Mouse (Mus musculus): ENCODE measurements around the gene Acot7.

The Acot7 gene

GRCm38 (mm10) chr4:152244545-152245522 is 66.9 kb downstream of the Acot7 start:
- no peak for DNase-seq (ENCODE audit: low spot score)

- no peak for DNase-seq (ENCODE audit: low spot score)
These were observed 68.1 kb downstream of the Acot7 start for GRCm38 (mm10) chr4:152246011-152246410.

- DNase-seq (ENCODE audit: low spot score) = no peak
These were observed 69.3 kb downstream of the Acot7 start for GRCm38 (mm10) chr4:152247195-152247594.

DNA sequence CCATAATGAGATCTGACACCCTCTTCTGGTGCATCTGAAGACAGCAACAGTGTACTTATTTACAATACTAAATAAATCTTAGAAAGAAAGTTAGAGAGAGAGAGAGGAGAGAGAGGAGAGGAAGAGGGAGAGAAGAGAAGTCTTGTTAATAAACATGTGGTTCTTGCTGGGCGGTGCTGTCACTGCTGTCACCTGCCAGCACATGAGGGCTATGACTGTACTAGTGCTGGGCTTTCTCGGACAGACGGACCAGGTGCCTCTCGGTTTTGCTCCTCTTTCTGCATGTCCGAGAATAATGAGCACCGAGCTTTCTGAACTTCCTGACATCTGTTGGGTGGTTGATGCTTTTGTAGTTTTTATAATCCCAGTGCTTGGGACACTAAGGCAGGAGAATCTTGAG is 72.7 kb downstream of the Acot7 start:
- no peak for DNase-seq (ENCODE audit: low spot score)

- no peak for DNase-seq (ENCODE audit: low spot score)
These were observed 75.3 kb downstream of the Acot7 start for GRCm38 (mm10) chr4:152253183-152253759.

DNA sequence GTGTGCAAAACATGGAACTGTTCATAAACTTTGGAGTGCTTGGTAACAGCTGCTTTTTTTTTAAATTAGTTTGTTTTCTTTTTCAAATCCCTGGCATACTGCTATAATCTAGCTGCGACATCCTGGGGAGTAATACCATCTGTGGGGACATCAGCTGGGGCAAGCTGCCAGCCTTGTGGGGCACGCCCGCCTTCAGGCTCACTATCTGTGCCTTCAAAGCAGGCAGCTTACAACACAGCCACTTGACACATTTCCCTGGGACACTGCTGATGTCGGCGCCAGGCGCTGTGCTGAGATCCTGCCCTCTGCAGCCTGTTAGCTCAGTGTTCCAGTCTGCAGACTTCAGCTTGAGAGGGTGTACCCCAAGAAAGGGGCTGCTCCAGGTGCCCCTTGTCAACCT is 79.1 kb downstream of the Acot7 start:
- DNase-seq (ENCODE audit: low spot score) = peak; percentile 42

DNA sequence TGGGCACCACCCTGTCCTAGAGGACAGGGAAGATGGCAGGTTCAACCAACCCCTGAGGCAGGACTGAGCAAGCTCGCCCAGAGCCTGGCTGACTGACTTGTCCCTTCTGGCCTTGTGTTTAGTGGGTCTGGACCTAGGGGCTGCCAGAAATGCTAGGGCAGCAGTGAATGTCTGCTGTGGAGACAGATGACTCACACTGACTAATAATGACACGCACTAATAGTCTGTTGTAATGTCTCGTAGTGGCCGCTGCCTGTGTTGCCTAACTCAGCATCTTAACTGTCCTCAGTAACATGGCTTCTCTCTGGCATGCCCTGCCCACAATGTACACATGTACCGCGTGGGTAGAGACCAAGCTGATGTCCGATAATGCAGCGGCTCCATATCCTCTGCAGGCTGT is 82.5 kb downstream of the Acot7 start:
- DNase-seq (ENCODE audit: low spot score) = no peak

DNA sequence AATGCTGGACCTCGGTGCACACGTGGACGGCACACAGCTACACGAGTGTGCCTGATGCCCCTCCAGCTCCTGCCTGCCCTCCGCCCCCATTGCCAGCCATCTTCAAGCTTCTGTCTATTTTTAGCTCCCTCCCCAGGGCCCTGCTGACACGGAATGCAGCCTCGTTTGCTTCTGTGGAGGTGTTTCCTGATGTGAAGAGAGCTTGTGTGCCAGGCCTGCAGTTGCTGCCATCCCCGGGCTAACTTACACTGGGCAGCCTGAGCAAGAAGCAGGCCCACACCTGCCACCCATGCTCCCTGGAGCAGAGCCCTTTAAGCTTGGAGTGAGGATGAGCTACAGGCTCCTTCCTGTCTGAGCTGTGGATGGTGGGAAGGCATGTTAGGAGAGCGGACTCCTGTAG is 84.3 kb downstream of the Acot7 start:
- DNase-seq (ENCODE audit: low spot score) = no peak

GRCm38 (mm10) chr4:152263089-152263488 is 85.2 kb downstream of the Acot7 start:
- DNase-seq (ENCODE audit: low spot score) = peak; percentile 48

DNA sequence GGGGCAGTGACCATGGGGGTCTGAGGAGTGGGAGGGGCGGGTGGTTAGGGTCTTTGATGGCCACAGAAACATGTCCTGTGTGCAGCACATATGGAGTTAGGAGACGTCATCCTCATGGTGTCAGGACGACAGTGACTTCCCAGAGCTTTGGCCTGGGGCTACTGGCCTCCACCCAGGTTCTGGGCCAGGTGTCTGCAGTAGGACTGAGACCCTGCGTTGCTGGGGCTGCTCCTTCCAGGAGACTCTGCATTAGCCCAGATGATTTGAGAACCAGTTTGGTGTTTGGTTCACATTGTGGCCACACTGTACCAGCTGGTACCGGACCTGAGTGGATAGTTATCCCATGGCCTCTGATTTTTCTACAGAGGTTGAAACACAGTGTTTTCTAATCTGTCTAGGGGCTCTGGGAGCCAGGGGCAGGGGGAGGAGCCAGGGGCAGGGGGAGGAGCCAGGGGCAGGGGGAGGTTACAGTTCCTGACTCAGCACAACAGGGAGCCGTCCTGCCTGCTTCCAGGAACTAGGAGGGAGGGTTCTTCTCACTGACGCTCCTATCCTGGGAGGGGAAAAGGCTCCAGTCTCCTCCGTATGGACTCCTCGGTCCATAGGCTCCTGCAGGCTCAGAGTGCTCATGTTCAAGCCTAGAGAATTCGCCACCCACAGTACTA is 85.7 kb downstream of the Acot7 start:
- DNase-seq (ENCODE audit: low spot score) = peak; percentile 59

DNA sequence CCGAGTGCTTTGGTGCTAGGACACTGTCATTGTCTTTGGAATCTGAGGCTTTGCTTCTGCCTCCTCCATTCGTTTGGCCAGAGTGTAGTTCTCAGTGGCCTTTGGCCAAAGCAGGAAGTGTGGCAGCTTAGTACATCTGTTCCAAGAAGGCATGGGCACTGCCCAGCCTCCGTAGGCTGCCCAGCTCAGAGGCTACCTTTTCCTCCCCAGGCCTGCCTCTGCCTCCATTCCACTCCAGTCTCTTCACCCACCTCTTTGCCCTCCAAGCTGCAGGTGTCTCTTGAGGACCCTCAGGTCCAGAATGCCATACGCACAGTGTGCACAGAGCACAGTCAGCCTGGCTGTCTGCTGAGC is 86.2 kb downstream of the Acot7 start:
- no peak for DNase-seq (ENCODE audit: low spot score)

- peak; percentile 30 for DNase-seq (ENCODE audit: low spot score)
These were observed 87.1 kb downstream of the Acot7 start for GRCm38 (mm10) chr4:152264867-152265568.

DNA sequence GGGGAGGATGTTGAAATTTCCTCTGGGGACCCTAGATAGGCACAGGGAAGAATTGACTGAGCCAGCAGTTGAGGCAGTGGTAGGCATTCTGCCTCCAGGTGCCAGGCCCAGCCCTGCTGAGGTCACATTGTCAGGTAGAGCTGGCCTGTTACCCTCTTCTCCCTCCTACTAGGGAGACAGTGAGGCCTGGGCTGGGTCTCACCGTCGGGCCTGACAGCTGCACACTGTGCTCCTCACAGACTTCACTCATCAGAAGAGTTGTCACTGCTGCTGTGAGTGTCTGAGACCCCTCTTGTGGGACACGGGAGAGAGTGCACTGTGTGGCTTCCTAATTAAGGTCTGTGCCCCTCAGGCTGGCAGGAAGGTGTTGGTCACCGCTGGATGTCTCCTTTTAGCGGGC is 87.9 kb downstream of the Acot7 start:
- no peak for DNase-seq (ENCODE audit: low spot score)

DNA sequence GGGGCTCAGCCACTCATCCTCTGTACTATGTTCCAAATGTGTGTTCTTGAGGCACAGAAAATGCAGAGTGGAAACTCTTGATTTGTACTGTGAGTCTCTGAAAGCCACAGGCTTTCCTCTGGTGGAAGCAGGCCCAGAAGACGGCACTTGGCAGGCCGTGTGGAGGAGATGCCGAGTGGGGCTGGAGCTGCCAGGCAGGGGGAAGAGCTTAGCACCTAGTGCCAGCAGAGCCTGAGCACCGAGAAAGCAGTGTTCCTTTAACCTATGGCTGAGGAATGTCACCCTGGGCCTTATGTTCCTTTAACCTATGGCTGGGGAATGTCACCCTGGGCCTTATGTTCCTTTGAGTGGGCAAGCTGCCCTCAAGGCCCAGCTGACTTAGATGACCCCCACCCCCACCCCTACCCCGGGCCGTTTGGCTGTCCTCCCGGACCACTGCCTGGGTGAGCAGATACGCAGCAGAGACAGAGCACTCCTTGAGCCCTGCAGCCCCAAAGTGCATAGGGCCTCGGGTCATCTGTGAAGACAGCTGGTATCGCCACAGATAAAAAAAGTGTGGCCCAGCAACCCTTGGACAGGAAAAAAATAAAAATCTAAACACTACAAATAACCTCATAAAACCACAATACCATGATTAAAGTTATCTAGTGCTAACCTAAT is 88.4 kb downstream of the Acot7 start:
- DNase-seq (ENCODE audit: low spot score) = no peak

DNA sequence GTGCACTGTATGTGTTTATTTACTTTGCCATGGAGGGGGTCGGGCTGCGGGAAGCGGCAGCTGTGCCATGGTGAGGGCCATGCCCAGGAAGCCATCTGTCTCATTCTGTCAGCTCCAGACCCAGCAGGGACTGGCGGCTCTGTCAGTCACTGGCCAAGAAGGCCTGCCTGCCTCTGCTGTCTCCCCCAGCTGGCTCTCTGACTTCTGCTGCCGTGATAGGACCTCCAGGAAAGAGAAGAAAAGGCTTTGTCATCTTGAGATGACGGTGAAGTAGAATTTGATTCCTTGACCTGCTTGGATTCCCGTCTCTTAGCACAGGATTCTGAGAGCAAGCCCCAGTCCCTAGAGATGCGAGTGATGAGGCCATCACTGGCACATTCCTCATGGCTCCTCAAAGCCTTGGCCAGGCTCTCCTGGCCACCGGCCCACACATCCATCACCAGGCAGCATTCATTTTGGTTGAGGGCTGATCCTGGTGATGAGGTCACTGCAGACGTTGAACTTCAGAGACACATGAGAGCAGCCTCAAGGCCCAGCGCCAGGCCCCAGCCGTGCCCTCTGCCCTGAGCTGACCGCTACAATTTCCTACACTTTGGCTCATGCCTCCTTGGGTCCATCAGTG is 89.9 kb downstream of the Acot7 start:
- DNase-seq (ENCODE audit: low spot score) = no peak

DNA sequence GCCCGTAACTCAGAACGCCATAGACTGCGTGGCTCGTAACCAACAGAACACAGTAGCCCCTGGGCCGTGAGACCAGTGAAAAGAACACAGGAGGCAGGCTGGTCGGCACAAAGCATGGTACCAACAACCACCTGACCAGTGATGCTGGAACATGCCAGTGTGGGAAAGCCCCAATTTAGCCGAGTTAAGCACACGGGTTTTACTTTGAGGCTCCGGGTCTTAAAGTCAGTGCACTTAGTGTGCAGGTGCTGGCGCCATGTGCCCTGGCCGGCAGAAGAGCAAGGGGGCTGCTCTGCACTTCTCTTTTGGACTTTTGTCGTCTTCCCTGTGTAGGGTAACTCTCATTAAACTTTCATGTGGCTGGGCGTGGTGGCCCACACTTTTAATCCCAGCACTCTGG is 92.0 kb downstream of the Acot7 start:
- no peak for DNase-seq (ENCODE audit: low spot score)

GRCm38 (mm10) chr4:152270599-152270998 is 92.7 kb downstream of the Acot7 start:
- DNase-seq (ENCODE audit: low spot score) = no peak

GRCm38 (mm10) chr4:152271334-152271733 is 93.4 kb downstream of the Acot7 start:
- no peak for DNase-seq (ENCODE audit: low spot score)

- no peak for DNase-seq (ENCODE audit: low spot score)
These were observed 94.1 kb downstream of the Acot7 start for GRCm38 (mm10) chr4:152272006-152272405.

DNA sequence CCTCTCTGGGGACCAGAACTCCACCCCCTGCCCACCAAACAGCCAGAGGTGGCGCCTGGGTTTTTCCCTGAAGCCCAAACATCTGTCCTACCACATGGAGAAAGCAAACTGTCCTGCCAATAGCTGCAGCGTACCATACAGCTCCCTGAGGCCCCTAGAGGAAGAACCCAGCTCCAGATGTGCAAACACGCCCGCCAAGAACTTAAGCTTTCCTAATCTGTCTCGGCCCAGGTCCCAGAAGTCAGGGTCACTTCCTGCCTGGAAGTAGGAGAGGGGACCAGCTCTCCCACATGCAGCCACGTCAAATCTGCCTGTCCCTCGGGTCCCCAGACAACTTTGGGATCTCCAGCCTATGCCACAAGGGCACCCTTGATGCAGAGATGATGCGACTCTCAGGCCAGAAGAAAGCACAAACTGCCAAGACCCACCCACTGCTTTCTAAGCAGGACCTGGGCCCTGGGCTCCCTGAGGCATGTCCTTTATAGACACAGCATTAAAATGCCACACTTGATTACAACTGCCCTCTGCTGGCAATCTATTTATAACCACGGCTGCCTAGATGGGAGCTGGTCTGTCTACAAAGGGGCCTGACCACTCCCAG is 94.6 kb downstream of the Acot7 start:
- DNase-seq (ENCODE audit: low spot score) = no peak

GRCm38 (mm10) chr4:152273191-152273590 is 95.3 kb downstream of the Acot7 start:
- DNase-seq (ENCODE audit: low spot score) = no peak
